Mouse (Mus musculus) limb, embryonic 13.5 days (tissue): ENCODE results near the gene Epb41l4b. TPM values are rescaled to one million over a fixed set of nuclear protein-coding genes. Genes with fewer than 3 reads are reported as not detected.

Experiments
- ATAC-seq: fragments of 200-750 bp; cut with Nextera tagmentation; 2 replicates; pipeline ENCODE4 v1.8.0; 2017; ENCODE audit warnings: low read depth, moderate number of reproducible peaks, moderate TSS enrichment; ENCODE audit not compliant: low FRiP score
- H3K27ac ChIP-seq: fragments of 300-500 bp; sonication (generic); 2 replicates; pipeline ENCODE4 v1.5.1; 2015; ENCODE audit warnings: inconsistent platforms, mild to moderate bottlenecking, moderate library complexity
- H3K27me3 ChIP-seq: fragments of 300-500 bp; sonication (generic); 2 replicates; pipeline ENCODE4 v1.6.1; 2015; ENCODE audit warnings: mild to moderate bottlenecking, inconsistent platforms
- H3K36me3 ChIP-seq: fragments of 300-500 bp; sonication (generic); 2 replicates; pipeline ENCODE4 v1.6.1; 2015; ENCODE audit warnings: inconsistent platforms, mild to moderate bottlenecking, moderate library complexity
- H3K4me1 ChIP-seq: fragments of 300-500 bp; sonication (generic); 2 replicates; pipeline ENCODE4 v1.6.1; 2015; ENCODE audit warnings: inconsistent platforms
- H3K4me2 ChIP-seq: fragments of 300-500 bp; sonication (generic); replicated peaks from 2 replicates; pipeline ENCODE4 v1.6.1; 2015; ENCODE audit warnings: inconsistent platforms, mild to moderate bottlenecking, moderate library complexity
- H3K4me3 ChIP-seq: fragments of 300-500 bp; sonication (generic); 2 replicates; pipeline ENCODE4 v1.5.1; 2015; ENCODE audit warnings: moderate library complexity, mild to moderate bottlenecking, inconsistent platforms
- H3K9ac ChIP-seq: fragments of 300-500 bp; sonication (generic); 2 replicates; pipeline ENCODE4 v1.6.1; 2015; ENCODE audit warnings: mild to moderate bottlenecking, inconsistent platforms
- H3K9me3 ChIP-seq: fragments of 300-500 bp; sonication (generic); 2 replicates; pipeline ENCODE4 v1.6.1; 2016; ENCODE audit warnings: inconsistent platforms
- WGBS: fragments of 180-500 bp; shearing (Covaris S2); methylation state at CpG from one replicate; pipeline ENCODE4 v1.1.7; 2015; 5-methylcytosine and 5-hydroxymethylcytosine counted together
- polyA plus RNA-seq: library from polyadenylated mRNA; unstranded; fragments of >200 nt; fragmentation: Nextera tagmentation; extraction: Ambion mirVana; gene quantifications from 2 replicates; pipeline ENCODE4 v1.2.1, GENCODE M21; 2015

Epb41l4b gene
- polyA plus RNA-seq, 1 experiment from 2014 or later = 1.8 TPM

- H3K36me3 ChIP-seq = no peaks in the 10 kb centered on the region
- H3K4me3 ChIP-seq = no peak overlapping the region
- 0 out of 2 replicates have a peak, but pooled peaks cover 6% of the 10 kb centered on the region for H3K4me1 ChIP-seq
- 0 out of 2 replicates have a peak, but pooled peaks cover 3% of the 10 kb centered on the region for H3K27me3 ChIP-seq
- H3K4me2 ChIP-seq = no peak overlapping the region
- H3K9ac ChIP-seq = no peak overlapping the region
- H3K9me3 ChIP-seq = no peaks in the 10 kb centered on the region
- ATAC-seq = no peak
- 17% methylated on average over 5 of the region's 5 CpGs for WGBS
- no peak overlapping the region for H3K27ac ChIP-seq
These were observed 126.0 kb downstream of the Epb41l4b start for GRCm38 (mm10) chr4:57017229-57017628.

- Histone ChIP-seq H3K9me3 (no peaks in the 10 kb centered on the region), H3K4me2 (no peak overlapping the region), H3K9ac (no peak overlapping the region; the same call in 1 of the 2 replicates), H3K27ac (no peak overlapping the region), H3K4me3 (no peak overlapping the region), H3K27me3 (0 out of 2 replicates have a peak, but pooled peaks cover 3% of the 10 kb centered on the region), H3K36me3 (no peaks in the 10 kb centered on the region), H3K4me1 (0 out of 2 replicates have a peak, but pooled peaks cover 6% of the 10 kb centered on the region)
- 47% methylated on average over 18 of the region's 18 CpGs for WGBS
- ATAC-seq = no peak
These were observed 126.7 kb downstream of the Epb41l4b start for GRCm38 (mm10) chr4:57016366-57017171.

GRCm38 (mm10) chr4:57015032-57015431 is 128.2 kb downstream of the Epb41l4b start:
- no peaks in the 10 kb centered on the region for H3K9me3 ChIP-seq
- H3K27me3 ChIP-seq = 0 out of 2 replicates have a peak, but pooled peaks cover 5% of the 10 kb centered on the region
- H3K4me3 ChIP-seq = no peak overlapping the region
- no peaks in the 10 kb centered on the region for H3K36me3 ChIP-seq
- no peak overlapping the region for H3K9ac ChIP-seq
- no peak overlapping the region for H3K27ac ChIP-seq
- ATAC-seq = no peak
- no peak overlapping the region for H3K4me2 ChIP-seq
- H3K4me1 ChIP-seq = 0 out of 2 replicates have a peak, but pooled peaks cover 6% of the 10 kb centered on the region
- 85% methylated on average over 5 of the region's 5 CpGs for WGBS

GRCm38 (mm10) chr4:57011454-57012046 is 131.7 kb downstream of the Epb41l4b start:
- H3K27me3 ChIP-seq = 0 out of 2 replicates have a peak, but pooled peaks cover 5% of the 10 kb centered on the region
- ATAC-seq = no peak
- H3K9me3 ChIP-seq = no peaks in the 10 kb centered on the region
- 69% methylated on average over 8 of the region's 8 CpGs for WGBS
- no peaks in the 10 kb centered on the region for H3K36me3 ChIP-seq
- H3K4me3 ChIP-seq = no peak overlapping the region
- H3K9ac ChIP-seq = no peak overlapping the region
- H3K27ac ChIP-seq = no peak overlapping the region
- no peak overlapping the region for H3K4me2 ChIP-seq
- peaks cover 5% of the 10 kb centered on the region; the same call in 1 of the 2 replicates for H3K4me1 ChIP-seq

- 16% methylated on average over 5 of the region's 6 CpGs for WGBS
- Histone ChIP-seq H3K27me3 (0 out of 2 replicates have a peak, but pooled peaks cover 2% of the 10 kb centered on the region), H3K9ac (no peak overlapping the region; the same call in 1 of the 2 replicates), H3K27ac (no peak overlapping the region), H3K4me3 (no peak overlapping the region), H3K4me1 (peaks cover 4% of the 10 kb centered on the region; the same call in 1 of the 2 replicates), H3K4me2 (no peak overlapping the region), H3K36me3 (no peaks in the 10 kb centered on the region), H3K9me3 (no peaks in the 10 kb centered on the region)
- no peak for ATAC-seq
These were observed 132.3 kb downstream of the Epb41l4b start for GRCm38 (mm10) chr4:57010919-57011318.

- no peak for ATAC-seq
- WGBS = 57% methylated on average over 5 of the region's 5 CpGs
- Histone ChIP-seq H3K27me3 (0 out of 2 replicates have a peak, but pooled peaks cover 2% of the 10 kb centered on the region), H3K4me1 (peaks cover 4% of the 10 kb centered on the region; the same call in 1 of the 2 replicates), H3K4me2 (no peak overlapping the region), H3K9ac (no peak overlapping the region), H3K36me3 (no peaks in the 10 kb centered on the region), H3K9me3 (no peaks in the 10 kb centered on the region), H3K27ac (no peak overlapping the region), H3K4me3 (no peak overlapping the region)
These were observed 132.8 kb downstream of the Epb41l4b start for GRCm38 (mm10) chr4:57010425-57010824.

GRCm38 (mm10) chr4:57007717-57008116 is 135.5 kb downstream of the Epb41l4b start:
- Histone ChIP-seq H3K4me1 (peaks cover 10% of the 10 kb centered on the region), H3K4me3 (no peak overlapping the region), H3K36me3 (no peaks in the 10 kb centered on the region), H3K27me3 (0 out of 2 replicates have a peak, but pooled peaks cover 2% of the 10 kb centered on the region), H3K27ac (no peak overlapping the region), H3K4me2 (no peak overlapping the region), H3K9me3 (no peaks in the 10 kb centered on the region), H3K9ac (no peak overlapping the region)
- WGBS = 40% methylated on average over 9 of the region's 9 CpGs
- ATAC-seq = no peak

- no peak overlapping the region for H3K27ac ChIP-seq
- ATAC-seq = no peak
These were observed 138.2 kb downstream of the Epb41l4b start for GRCm38 (mm10) chr4:57005011-57005410.

GRCm38 (mm10) chr4:57003886-57004285 is 139.4 kb downstream of the Epb41l4b start:
- WGBS = 81% methylated on average over 8 of the region's 8 CpGs

More at GRCm38 (mm10) chr4:57005011-57005410, 138.2 kb downstream of the Epb41l4b start:
- peaks cover 10% of the 10 kb centered on the region for H3K4me1 ChIP-seq
- no peaks in the 10 kb centered on the region for H3K36me3 ChIP-seq
- H3K9me3 ChIP-seq = no peaks in the 10 kb centered on the region
- H3K27me3 ChIP-seq = no peaks in the 10 kb centered on the region
- H3K9ac ChIP-seq = no peak overlapping the region
- 66% methylated on average over 8 of the region's 8 CpGs for whole genome bisulfite sequencing
- H3K4me2 ChIP-seq = no peak overlapping the region
- H3K4me3 ChIP-seq = no peak overlapping the region

GRCm38 (mm10) chr4:57002751-57003150 is 140.5 kb downstream of the Epb41l4b start:
- no peaks in the 10 kb centered on the region for H3K9me3 ChIP-seq
- 49% methylated on average over 3 of the region's 3 CpGs for WGBS
- no peak overlapping the region for H3K9ac ChIP-seq
- no peak overlapping the region for H3K4me3 ChIP-seq
- no peak overlapping the region for H3K4me2 ChIP-seq
- peaks cover 8% of the 10 kb centered on the region for H3K4me1 ChIP-seq
- no peak overlapping the region for H3K27ac ChIP-seq
- no peaks in the 10 kb centered on the region for H3K27me3 ChIP-seq
- ATAC-seq = no peak
- H3K36me3 ChIP-seq = no peaks in the 10 kb centered on the region

More at GRCm38 (mm10) chr4:57003886-57004285, 139.4 kb downstream of the Epb41l4b start:
- Histone ChIP-seq H3K4me3 (no peak overlapping the region), H3K9ac (no peak overlapping the region), H3K4me2 (no peak overlapping the region), H3K27me3 (no peaks in the 10 kb centered on the region), H3K4me1 (peaks cover 10% of the 10 kb centered on the region), H3K9me3 (no peaks in the 10 kb centered on the region), H3K36me3 (no peaks in the 10 kb centered on the region), H3K27ac (no peak overlapping the region)
- ATAC-seq = no peak

- Histone ChIP-seq H3K4me3 (no peak overlapping the region), H3K27me3 (no peaks in the 10 kb centered on the region), H3K9ac (no peak overlapping the region), H3K4me2 (no peak overlapping the region), H3K4me1 (peaks cover 6% of the 10 kb centered on the region; the same call in 1 of the 2 replicates), H3K36me3 (no peaks in the 10 kb centered on the region), H3K9me3 (peaks cover 3% of the 10 kb centered on the region; the same call in 1 of the 2 replicates), H3K27ac (no peak overlapping the region)
- 87% methylated on average over 2 of the region's 2 CpGs for WGBS
- no peak for ATAC-seq
These were observed 141.8 kb downstream of the Epb41l4b start for GRCm38 (mm10) chr4:57001437-57001836.

GRCm38 (mm10) chr4:56993331-56993730 is 149.9 kb downstream of the Epb41l4b start:
- ATAC-seq = no peak
- Histone ChIP-seq H3K9me3 (peaks cover 7% of the 10 kb centered on the region), H3K36me3 (no peaks in the 10 kb centered on the region), H3K4me2 (no peak overlapping the region), H3K4me3 (no peak overlapping the region), H3K9ac (no peak overlapping the region), H3K27me3 (peaks cover 53% of the 10 kb centered on the region), H3K4me1 (peaks cover 7% of the 10 kb centered on the region; the same call in 1 of the 2 replicates), H3K27ac (no peak overlapping the region)
- WGBS = 80% methylated on average over 7 of the region's 7 CpGs
